Mouse (Mus musculus): ENCODE measurements around the gene Hs2st1. TPM values are rescaled to one million over a fixed set of nuclear protein-coding genes. Genes with fewer than 3 reads are reported as not detected.

The Hs2st1 gene
- total RNA-seq, 2 experiments from 2014 or later: 20.8 to 23.2 TPM

GRCm38 (mm10) chr3:144501930-144502329 lies 68.1 kb downstream of the Hs2st1 start:
- DNase-seq: no peak

- DNase-seq: no peak
Observed at GRCm38 (mm10) chr3:144496762-144497161, 73.2 kb downstream of the Hs2st1 start.

GRCm38 (mm10) chr3:144494838-144495237 lies 75.1 kb downstream of the Hs2st1 start:
- no peak for DNase-seq

GRCm38 (mm10) chr3:144488787-144489186 lies 81.2 kb downstream of the Hs2st1 start:
- DNase-seq: no peak

- no peak for DNase-seq
Observed at GRCm38 (mm10) chr3:144480595-144480994, 89.4 kb downstream of the Hs2st1 start.

GRCm38 (mm10) chr3:144478427-144478794 lies 91.6 kb downstream of the Hs2st1 start:
- DNase-seq: no peak

GRCm38 (mm10) chr3:144477707-144478426 lies 92.1 kb downstream of the Hs2st1 start:
- DNase-seq: no peak

- DNase-seq: no peak
Observed at GRCm38 (mm10) chr3:144475891-144476290, 94.1 kb downstream of the Hs2st1 start.

- no peak for DNase-seq
Observed at GRCm38 (mm10) chr3:144474726-144475125, 95.3 kb downstream of the Hs2st1 start.

- DNase-seq: no peak
Observed at GRCm38 (mm10) chr3:144471954-144472353, 98.0 kb downstream of the Hs2st1 start.

GRCm38 (mm10) chr3:144470901-144471300 lies 99.1 kb downstream of the Hs2st1 start:
- DNase-seq: no peak

- DNase-seq: no peak
Observed at GRCm38 (mm10) chr3:144467521-144467920, 102.5 kb downstream of the Hs2st1 start.

GRCm38 (mm10) chr3:144466108-144466678 lies 103.8 kb downstream of the Hs2st1 start:
- DNase-seq: no peak

- no peak for DNase-seq
Observed at GRCm38 (mm10) chr3:144462679-144463078, 107.3 kb downstream of the Hs2st1 start.

- no peak for DNase-seq
Observed at GRCm38 (mm10) chr3:144460183-144460788, 109.7 kb downstream of the Hs2st1 start.

GRCm38 (mm10) chr3:144459285-144459697 lies 110.7 kb downstream of the Hs2st1 start:
- no peak for DNase-seq

- DNase-seq: peak; percentile 41
Observed at GRCm38 (mm10) chr3:144453701-144454430, 116.1 kb downstream of the Hs2st1 start.

GRCm38 (mm10) chr3:144448977-144449376 lies 121.0 kb downstream of the Hs2st1 start:
- DNase-seq: no peak

- no peak for DNase-seq
Observed at GRCm38 (mm10) chr3:144447917-144448316, 122.1 kb downstream of the Hs2st1 start.

GRCm38 (mm10) chr3:144446081-144446634 lies 123.8 kb downstream of the Hs2st1 start:
- no peak for DNase-seq

GRCm38 (mm10) chr3:144437871-144438398 lies 132.0 kb downstream of the Hs2st1 start:
- no peak for DNase-seq

- no peak for DNase-seq
Observed at GRCm38 (mm10) chr3:144436076-144436475, 133.9 kb downstream of the Hs2st1 start.

GRCm38 (mm10) chr3:144435281-144435680 lies 134.7 kb downstream of the Hs2st1 start:
- no peak for DNase-seq

Measured in heart, postnatal 4 days (tissue).